ENCODE assay signal across 7 mouse cellular contexts in genomic region chr8:60505653-60506521, GRCm38 (mm10). TPM values are rescaled to one million over a fixed set of nuclear protein-coding genes. Genes with fewer than 3 reads are reported as not detected.
DNase-seq lines count a peak whose midpoint lies in the region; ATAC-seq lines count a peak whose summit lies in the region.

Gene Aadat (plus strand): TSS chr8:60505932.

- H3K4me1 ChIP-seq in hindbrain, embryonic 16.5 days (ENCODE audit: control insufficient read depth, insufficient read depth, low read depth, low read length) = peaks cover 4% of the 10 kb centered on the region; the same call in 1 of the 2 replicates

- peak within 1 kb of the TSS; percentile 98 for H3K4me2 ChIP-seq in hindbrain, embryonic 16.5 days (ENCODE audit: low read length)

- DNase-seq in adipocyte (ENCODE audit: low spot score) = peak; percentile 35
- DNase-seq in cerebellum, postnatal 14 days = peak; percentile 80 to 83
- DNase-seq in frontal cortex, postnatal 36 days (ENCODE audit: low spot score in 2 of 2) = peak; percentile 64 to 79
- peak; percentile 72 for DNase-seq in left cerebral cortex, adult 11 months (ENCODE audit: low spot score)
- DNase-seq in lung, postnatal 25 days (ENCODE audit: low spot score) = peak; percentile 40
- peak; percentile 60 to 70 for DNase-seq in right cerebral cortex, adult 2 months (ENCODE audit: low spot score in 2 of 2)

- no peaks in the 10 kb centered on the region for H3K36me3 ChIP-seq in hindbrain, embryonic 16.5 days (ENCODE audit: control insufficient read depth, insufficient read depth, low read length)

- WGBS in hindbrain, embryonic 16.5 days = 0% methylated on average over 25 of the region's 25 CpGs

- H3K4me3 ChIP-seq in hindbrain, embryonic 16.5 days (ENCODE audit: low read length) = peak within 1 kb of the TSS; percentile 73

- H3K27me3 ChIP-seq in hindbrain, embryonic 16.5 days (replicated peaks; ENCODE audit: control insufficient read depth, insufficient read depth, low read length) = no peaks in the 10 kb centered on the region

- no peaks in the 10 kb centered on the region for H3K9me3 ChIP-seq in hindbrain, embryonic 16.5 days (ENCODE audit: control insufficient read depth, low read length)

- peak within 1 kb of the TSS; percentile 91 for H3K9ac ChIP-seq in hindbrain, embryonic 16.5 days (ENCODE audit: low read depth, low read length)

- H3K27ac ChIP-seq in hindbrain, embryonic 16.5 days (ENCODE audit: low read depth, low read length) = peak within 1 kb of the TSS; percentile 80

- ATAC-seq in hindbrain, embryonic 16.5 days = peak; percentile 99

RNA-seq across cellular contexts. Expression of gene Aadat, which starts in this region (rescaled TPM):
- polyA plus RNA-seq in hindbrain, embryonic 16.5 days (2015; fragmentation: Nextera tagmentation; extraction: Ambion mirVana) = 2.2 and 2.5 TPM in 2 replicates

Comparison
In these comparisons a context has a peak if more than half of its experiments do, and no peak if none do; other contexts are left out.
1. Peak in every context shown above with its lines: DNase-seq, ATAC-seq, H3K4me3 ChIP-seq and H3K27ac ChIP-seq.